Mouse (Mus musculus): ENCODE results near the gene Ankrd28. TPM values are rescaled to one million over a fixed set of nuclear protein-coding genes. Genes with fewer than 3 reads are reported as not detected.

Gene Ankrd28
- polyA plus RNA-seq, 1 experiment from 2014 or later, result 11.9 TPM

DNA sequence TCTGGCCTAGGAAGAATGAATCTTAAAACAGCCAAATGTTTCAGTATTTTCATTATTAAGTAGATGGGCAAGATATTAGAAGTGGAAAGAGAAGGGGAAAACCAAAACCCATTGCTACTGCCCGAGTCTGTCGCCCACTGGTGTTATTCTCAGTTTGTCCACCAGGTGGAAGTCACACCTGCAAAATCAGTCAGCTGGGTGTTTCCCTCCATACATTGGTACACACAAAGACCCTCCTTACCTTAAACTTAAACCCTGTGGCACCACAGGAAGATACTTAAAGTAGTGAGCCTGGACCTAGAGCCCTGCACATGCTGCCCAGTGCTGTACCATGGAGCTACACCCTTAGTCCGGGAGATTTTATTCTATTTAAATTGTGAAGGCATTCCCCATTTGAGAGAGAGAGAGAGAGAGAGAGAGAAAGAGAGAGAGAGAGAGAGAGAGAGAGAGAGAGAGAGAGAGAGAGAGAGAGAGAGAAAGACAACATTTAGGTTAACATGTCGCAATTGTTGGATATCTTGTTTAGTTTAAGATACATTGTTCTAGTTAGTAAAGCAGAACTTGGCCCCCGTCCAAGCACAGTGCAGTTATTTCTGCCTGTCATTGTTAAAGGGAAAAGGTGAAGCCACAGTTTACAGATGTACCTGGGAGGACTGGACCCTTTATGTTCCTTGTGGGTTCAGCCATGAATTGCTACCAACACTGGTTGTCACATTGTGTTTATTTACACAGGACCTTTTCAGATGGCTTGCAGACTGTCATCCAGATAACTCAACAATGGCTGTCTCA, 173.4 kb downstream of the Ankrd28 start:
- WGBS, result 30% methylated on average over 5 of the region's 5 CpGs
- Histone ChIP-seq H3K27me3 (replicated peaks; ENCODE audit: control insufficient read depth, insufficient read depth, low read length) (no peaks in the 10 kb centered on the region), H3K9ac (ENCODE audit: low read depth, low read length) (no peak overlapping the region), H3K4me3 (ENCODE audit: low read depth, low read length) (no peak overlapping the region), H3K27ac (replicated peaks; ENCODE audit: low read depth, low read length) (no peak overlapping the region), H3K36me3 (ENCODE audit: control insufficient read depth, insufficient read depth, low read length) (no peaks in the 10 kb centered on the region), H3K4me2 (ENCODE audit: low read depth, low read length) (no peak overlapping the region), H3K9me3 (ENCODE audit: control insufficient read depth, low read length) (no peaks in the 10 kb centered on the region), H3K4me1 (ENCODE audit: control insufficient read depth, insufficient read depth, low read length) (peaks cover 46% of the 10 kb centered on the region)
- no peak for ATAC-seq (ENCODE audit: low read depth)
- DNase-seq (ENCODE audit: low spot score), result peak; percentile 81

DNA sequence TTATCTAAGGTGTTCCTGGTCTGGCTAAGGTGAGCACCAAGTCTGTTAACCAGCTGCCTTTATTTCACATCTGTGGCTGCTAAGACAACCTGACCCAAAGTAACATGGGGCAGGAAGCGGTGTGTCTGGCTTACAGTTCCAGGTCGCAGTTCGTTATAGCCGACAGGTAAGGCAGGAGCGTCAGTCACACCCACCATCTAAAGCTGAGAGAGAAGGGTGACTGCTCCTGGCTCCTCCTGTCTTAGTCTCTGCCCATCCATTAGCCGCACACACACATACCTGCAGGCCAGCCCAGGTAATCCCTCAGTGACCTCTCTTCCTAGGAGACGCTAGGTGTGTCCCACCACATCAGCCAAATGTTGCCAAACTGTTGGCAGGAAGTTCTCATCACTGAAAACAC, 174.1 kb downstream of the Ankrd28 start:
- H3K27me3 ChIP-seq (replicated peaks; ENCODE audit: control insufficient read depth, insufficient read depth, low read length), result no peaks in the 10 kb centered on the region
- H3K9ac ChIP-seq (ENCODE audit: low read depth, low read length), result no peak overlapping the region
- WGBS, result 76% methylated on average over 7 of the region's 7 CpGs
- ATAC-seq (ENCODE audit: low read depth), result no peak
- DNase-seq (ENCODE audit: low spot score), result no peak
- H3K36me3 ChIP-seq (ENCODE audit: control insufficient read depth, insufficient read depth, low read length), result no peaks in the 10 kb centered on the region
- H3K4me1 ChIP-seq (ENCODE audit: control insufficient read depth, insufficient read depth, low read length), result peaks cover 42% of the 10 kb centered on the region
- no peaks in the 10 kb centered on the region for H3K9me3 ChIP-seq (ENCODE audit: control insufficient read depth, low read length)
- no peak overlapping the region for H3K4me2 ChIP-seq (ENCODE audit: low read depth, low read length)
- H3K27ac ChIP-seq (replicated peaks; ENCODE audit: low read depth, low read length), result no peak overlapping the region
- no peak overlapping the region for H3K4me3 ChIP-seq (ENCODE audit: low read depth, low read length)

DNA sequence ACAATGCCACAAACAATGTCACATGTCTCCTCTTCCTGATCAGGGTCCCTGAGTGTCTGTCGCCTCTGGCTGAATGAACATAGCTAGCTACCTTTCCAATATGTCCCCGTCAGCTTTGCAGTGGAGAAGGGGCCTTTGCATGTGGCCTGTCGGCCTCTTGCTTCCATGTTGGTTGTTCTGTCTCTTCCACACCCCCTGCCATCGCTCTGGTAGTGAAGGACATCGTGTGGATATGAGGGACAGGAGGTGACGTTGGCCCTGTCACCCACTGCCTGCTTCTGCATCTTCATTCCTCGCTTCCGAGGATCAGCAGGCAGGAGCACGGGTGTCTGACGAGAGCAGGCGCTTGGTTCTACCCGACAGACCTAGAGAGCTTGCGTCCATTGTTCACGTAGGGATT, 175.0 kb downstream of the Ankrd28 start:
- Histone ChIP-seq H3K4me3 (ENCODE audit: low read depth, low read length) (no peak overlapping the region), H3K9me3 (ENCODE audit: control insufficient read depth, low read length) (no peaks in the 10 kb centered on the region), H3K36me3 (ENCODE audit: control insufficient read depth, insufficient read depth, low read length) (no peaks in the 10 kb centered on the region), H3K9ac (ENCODE audit: low read depth, low read length) (no peak overlapping the region), H3K27ac (replicated peaks; ENCODE audit: low read depth, low read length) (no peak overlapping the region), H3K4me2 (ENCODE audit: low read depth, low read length) (no peak overlapping the region), H3K27me3 (replicated peaks; ENCODE audit: control insufficient read depth, insufficient read depth, low read length) (no peaks in the 10 kb centered on the region), H3K4me1 (ENCODE audit: control insufficient read depth, insufficient read depth, low read length) (peaks cover 32% of the 10 kb centered on the region)
- WGBS, result 88% methylated on average over 14 of the region's 14 CpGs
- ATAC-seq (ENCODE audit: low read depth), result no peak
- DNase-seq (ENCODE audit: low spot score), result no peak

DNA sequence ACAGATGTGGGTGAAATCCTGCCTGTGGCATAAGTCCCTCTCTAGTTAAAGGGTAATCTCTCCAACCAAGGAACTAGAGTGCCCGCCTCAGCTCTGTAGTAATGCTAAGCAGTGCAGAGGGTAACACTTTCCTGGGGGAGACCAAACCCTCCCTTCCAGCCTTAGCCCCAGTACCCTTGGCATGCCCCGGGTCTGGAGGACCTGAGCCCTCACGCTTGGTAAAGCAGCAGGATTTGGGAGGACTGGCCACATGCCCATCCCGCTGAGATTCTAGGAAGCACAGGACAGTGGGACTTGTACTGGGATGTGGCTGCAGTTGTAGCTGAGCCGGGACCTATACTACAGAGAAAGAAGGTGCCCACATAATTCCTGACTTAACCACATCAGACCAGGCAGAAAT, 175.6 kb downstream of the Ankrd28 start:
- 94% methylated on average over 5 of the region's 5 CpGs for WGBS
- DNase-seq (ENCODE audit: low spot score) (no peak), ATAC-seq (ENCODE audit: low read depth) (no peak)
- Histone ChIP-seq H3K9me3 (ENCODE audit: control insufficient read depth, low read length) (no peaks in the 10 kb centered on the region), H3K4me1 (ENCODE audit: control insufficient read depth, insufficient read depth, low read length) (peaks cover 26% of the 10 kb centered on the region), H3K27me3 (replicated peaks; ENCODE audit: control insufficient read depth, insufficient read depth, low read length) (no peaks in the 10 kb centered on the region), H3K27ac (replicated peaks; ENCODE audit: low read depth, low read length) (no peak overlapping the region), H3K4me3 (ENCODE audit: low read depth, low read length) (no peak overlapping the region), H3K36me3 (ENCODE audit: control insufficient read depth, insufficient read depth, low read length) (no peaks in the 10 kb centered on the region), H3K9ac (ENCODE audit: low read depth, low read length) (no peak overlapping the region), H3K4me2 (ENCODE audit: low read depth, low read length) (no peak overlapping the region)

DNA sequence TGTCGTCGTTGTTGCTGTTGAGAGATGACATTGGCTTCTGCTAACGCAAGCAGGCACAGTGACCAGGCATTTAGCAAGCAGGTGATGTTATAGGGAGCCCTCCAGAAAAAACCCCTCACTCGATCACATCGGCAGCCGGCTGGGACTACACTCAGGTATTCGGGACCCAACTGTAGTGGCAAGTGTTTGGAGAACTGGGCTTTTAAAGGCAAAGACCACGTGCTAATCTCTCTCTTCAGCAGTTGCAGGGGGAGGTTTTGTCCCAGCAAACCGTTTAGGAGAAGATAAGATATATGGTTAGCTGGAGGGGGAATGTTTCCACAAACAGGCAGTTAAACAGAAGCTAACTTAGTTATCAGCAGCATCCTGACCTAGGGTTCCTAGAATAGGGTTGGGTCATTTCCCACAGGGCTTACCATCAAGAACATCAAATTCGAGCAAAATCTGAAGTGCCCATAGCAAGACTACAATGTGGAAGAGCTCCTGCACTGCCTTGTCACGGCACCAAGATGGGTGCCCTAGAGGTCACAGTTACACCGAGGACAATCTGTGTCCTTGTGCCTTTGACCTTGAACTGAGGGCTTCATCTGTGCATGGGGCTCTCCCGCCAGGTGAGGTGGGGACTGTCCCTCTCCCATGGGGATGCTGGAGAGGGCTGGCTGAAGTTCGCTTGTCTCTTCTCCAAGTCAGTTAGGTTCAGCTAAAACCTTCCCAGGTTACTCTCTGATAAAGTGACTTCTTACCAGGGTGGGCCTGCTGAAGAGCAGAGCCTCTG, 177.2 kb downstream of the Ankrd28 start:
- H3K4me1 ChIP-seq (ENCODE audit: control insufficient read depth, insufficient read depth, low read length), result peaks cover 13% of the 10 kb centered on the region
- 81% methylated on average over 14 of the region's 14 CpGs for WGBS

DNA sequence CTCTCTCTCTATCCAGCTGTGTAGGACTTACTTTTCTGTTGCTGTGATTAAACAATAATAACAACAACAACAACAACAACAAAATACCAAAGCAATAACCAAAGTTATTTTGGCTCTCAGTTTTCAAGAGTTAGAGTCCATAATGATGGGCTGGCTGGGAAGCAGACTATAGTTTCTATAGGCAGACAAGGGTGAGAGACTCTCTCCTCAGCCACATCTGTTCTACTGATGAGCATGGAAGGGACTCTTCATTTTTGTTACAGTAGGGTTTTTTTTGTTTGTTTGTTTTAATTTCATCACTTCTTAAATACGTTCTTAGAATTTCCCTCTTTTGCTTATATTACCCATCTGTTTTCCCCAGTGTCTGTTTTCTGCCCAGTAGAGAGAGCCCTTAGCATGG, 177.8 kb downstream of the Ankrd28 start:
- Histone ChIP-seq H3K4me3 (ENCODE audit: low read depth, low read length) (no peak overlapping the region), H3K27me3 (replicated peaks; ENCODE audit: control insufficient read depth, insufficient read depth, low read length) (no peaks in the 10 kb centered on the region), H3K36me3 (ENCODE audit: control insufficient read depth, insufficient read depth, low read length) (no peaks in the 10 kb centered on the region), H3K4me1 (ENCODE audit: control insufficient read depth, insufficient read depth, low read length) (peaks cover 8% of the 10 kb centered on the region; the same call in 1 of the 2 replicates), H3K9ac (ENCODE audit: low read depth, low read length) (no peak overlapping the region), H3K4me2 (ENCODE audit: low read depth, low read length) (no peak overlapping the region), H3K27ac (replicated peaks; ENCODE audit: low read depth, low read length) (no peak overlapping the region), H3K9me3 (ENCODE audit: control insufficient read depth, low read length) (no peaks in the 10 kb centered on the region)
- DNase-seq (ENCODE audit: low spot score) (no peak), ATAC-seq (ENCODE audit: low read depth) (no peak)
- WGBS, result 72% methylated on average over 1 of the region's 1 CpGs

More for the DNA sequence above, 177.2 kb downstream of the Ankrd28 start:
- H3K9ac ChIP-seq (ENCODE audit: low read depth, low read length), result no peak overlapping the region
- no peaks in the 10 kb centered on the region for H3K36me3 ChIP-seq (ENCODE audit: control insufficient read depth, insufficient read depth, low read length)
- no peak overlapping the region for H3K4me3 ChIP-seq (ENCODE audit: low read depth, low read length)
- no peaks in the 10 kb centered on the region for H3K9me3 ChIP-seq (ENCODE audit: control insufficient read depth, low read length)
- H3K27ac ChIP-seq (replicated peaks; ENCODE audit: low read depth, low read length), result no peak overlapping the region
- no peak overlapping the region for H3K4me2 ChIP-seq (ENCODE audit: low read depth, low read length)
- H3K27me3 ChIP-seq (replicated peaks; ENCODE audit: control insufficient read depth, insufficient read depth, low read length), result no peaks in the 10 kb centered on the region
- DNase-seq (ENCODE audit: low spot score) (no peak), ATAC-seq (ENCODE audit: low read depth) (no peak)

DNA sequence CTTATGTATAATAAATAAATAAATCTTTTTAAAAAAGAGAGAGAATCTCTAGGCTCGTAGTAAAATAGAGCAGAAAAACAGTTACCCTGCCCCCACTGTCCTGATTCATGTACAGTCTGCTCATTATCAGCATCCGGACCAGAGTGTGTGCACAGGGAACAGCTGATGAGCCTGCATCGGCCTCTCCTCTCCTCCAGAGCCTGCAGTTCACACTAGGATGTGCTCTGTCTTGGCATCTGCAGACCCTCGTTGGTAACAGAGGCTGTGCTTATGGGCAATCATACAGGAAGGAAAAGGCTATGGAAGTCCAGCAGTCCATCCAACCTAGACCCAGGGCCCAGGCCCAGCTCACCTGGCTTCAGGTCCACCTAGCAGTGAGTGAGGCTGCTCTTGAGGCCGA, 178.3 kb downstream of the Ankrd28 start:
- H3K4me3 ChIP-seq (ENCODE audit: low read depth, low read length), result no peak overlapping the region
- no peaks in the 10 kb centered on the region for H3K27me3 ChIP-seq (replicated peaks; ENCODE audit: control insufficient read depth, insufficient read depth, low read length)
- no peak overlapping the region for H3K4me2 ChIP-seq (ENCODE audit: low read depth, low read length)
- peaks cover 3% of the 10 kb centered on the region; the same call in 1 of the 2 replicates for H3K4me1 ChIP-seq (ENCODE audit: control insufficient read depth, insufficient read depth, low read length)
- no peak for DNase-seq (ENCODE audit: low spot score)
- no peak for ATAC-seq (ENCODE audit: low read depth)
- H3K27ac ChIP-seq (replicated peaks; ENCODE audit: low read depth, low read length), result no peak overlapping the region
- WGBS, result 69% methylated on average over 5 of the region's 5 CpGs
- H3K9me3 ChIP-seq (ENCODE audit: control insufficient read depth, low read length), result no peaks in the 10 kb centered on the region
- peak overlapping the region; percentile 34; the same call in 1 of the 2 replicates for H3K9ac ChIP-seq (ENCODE audit: low read depth, low read length)
- H3K36me3 ChIP-seq (ENCODE audit: control insufficient read depth, insufficient read depth, low read length), result no peaks in the 10 kb centered on the region

DNA sequence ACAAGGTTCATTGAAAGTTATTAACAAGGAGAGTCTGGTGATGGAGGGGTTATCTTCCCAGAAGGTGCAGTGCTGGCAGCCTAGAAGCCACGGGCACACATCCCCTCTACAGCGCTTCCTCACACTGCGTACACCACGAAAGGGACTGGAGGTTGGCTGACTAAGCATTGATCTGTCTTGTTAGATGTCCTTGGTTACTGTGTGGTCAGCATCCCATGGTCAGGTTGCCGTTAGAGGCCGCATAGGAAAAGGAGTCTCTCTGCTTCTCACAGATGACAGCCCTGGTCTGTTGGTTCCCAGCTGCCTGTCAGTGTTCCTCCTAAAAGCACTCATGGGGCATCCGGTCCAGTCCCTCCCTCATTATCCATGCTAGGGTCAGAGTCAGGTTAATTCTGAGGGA, 179.2 kb downstream of the Ankrd28 start:
- no peaks in the 10 kb centered on the region for H3K4me1 ChIP-seq (ENCODE audit: control insufficient read depth, insufficient read depth, low read length)
- DNase-seq (ENCODE audit: low spot score) (no peak), ATAC-seq (ENCODE audit: low read depth) (no peak)
- 87% methylated on average over 7 of the region's 7 CpGs for WGBS
- no peak overlapping the region for H3K4me3 ChIP-seq (ENCODE audit: low read depth, low read length)
- no peaks in the 10 kb centered on the region for H3K9me3 ChIP-seq (ENCODE audit: control insufficient read depth, low read length)
- no peak overlapping the region for H3K4me2 ChIP-seq (ENCODE audit: low read depth, low read length)
- no peak overlapping the region for H3K27ac ChIP-seq (replicated peaks; ENCODE audit: low read depth, low read length)
- no peaks in the 10 kb centered on the region for H3K27me3 ChIP-seq (replicated peaks; ENCODE audit: control insufficient read depth, insufficient read depth, low read length)
- no peak overlapping the region for H3K9ac ChIP-seq (ENCODE audit: low read depth, low read length)
- no peaks in the 10 kb centered on the region for H3K36me3 ChIP-seq (ENCODE audit: control insufficient read depth, insufficient read depth, low read length)
